Mouse (Mus musculus): Measurements from ENCODE around the gene Ftl1.

GRCm38 (mm10) chr7:45467090-45467670, 7.5 kb upstream of the Ftl1 start:
- no peak for TF ChIP-seq CHD2 (IDR thresholded peaks at IDR 0.05; ENCODE audit: low read depth, low read length)
- TF ChIP-seq MAFK (IDR thresholded peaks at IDR 0.05; ENCODE audit: insufficient read depth, low read depth, low read length): no peak
- 0 out of 2 replicates have a peak, but pooled peaks have one; percentile 42 for TF ChIP-seq ZNF384 (IDR thresholded peaks at IDR 0.05; ENCODE audit: low read depth, low read length)
- no peak for TF ChIP-seq ZC3H11A (IDR thresholded peaks at IDR 0.05; ENCODE audit: borderline replicate concordance, low read depth, low read length)
- TF ChIP-seq HCFC1 (IDR thresholded peaks at IDR 0.05; ENCODE audit: borderline replicate concordance, insufficient read depth, low read length): no peak
